10 mouse cellular contexts compared by ENCODE assay signal in genomic region chr7:141220377-141220776, GRCm38 (mm10). TPM values are rescaled to one million over a fixed set of nuclear protein-coding genes. Genes with fewer than 3 reads are reported as not detected.
DNase-seq lines count a peak whose midpoint lies in the region; ATAC-seq lines count a peak whose summit lies in the region.
"Had no signal": no experiment of that assay in that cellular context is flagged by ENCODE, and none has a peak within 500 bp of the region (broad histone marks: within the 10 kb centered on the region; RNA-seq: fewer than 3 reads in every experiment).

No protein-coding gene starts in this region.

- H3K4me2 ChIP-seq in heart, embryonic 13.5 days: peak overlapping the region; percentile 83
- peak overlapping the region; percentile 94; the same call in 1 of the 2 replicates for H3K4me2 ChIP-seq in lung, embryonic 16.5 days (ENCODE audit: low read depth, low read length)
- 0 out of 2 replicates have a peak overlapping the region, but pooled peaks have one; percentile 69 for H3K4me2 ChIP-seq in neural tube, embryonic 13.5 days

- intact Hi-C loops in left cerebral cortex, postnatal 25 days (cut with DNase I): no loop called here

- no peaks in the 10 kb centered on the region for H3K27me3 ChIP-seq in heart, embryonic 13.5 days (replicated peaks)
- H3K27me3 ChIP-seq in lung, embryonic 16.5 days (ENCODE audit: control insufficient read depth, insufficient read depth, low read depth, low read length): no peaks in the 10 kb centered on the region
- no peaks in the 10 kb centered on the region for H3K27me3 ChIP-seq in limb, embryonic 10.5 days (ENCODE audit: low read depth, poor library complexity, severe bottlenecking)
- H3K27me3 ChIP-seq in neural tube, embryonic 13.5 days: no peaks in the 10 kb centered on the region

- peak overlapping the region; percentile 89 for H3K9ac ChIP-seq in heart, embryonic 13.5 days
- peak overlapping the region; percentile 76; the same call in 1 of the 2 replicates for H3K9ac ChIP-seq in lung, embryonic 16.5 days (ENCODE audit: low read length)
- H3K9ac ChIP-seq in neural tube, embryonic 13.5 days: no peak overlapping the region

- peaks cover 20% of the 10 kb centered on the region for H3K36me3 ChIP-seq in heart, embryonic 13.5 days
- H3K36me3 ChIP-seq in lung, embryonic 16.5 days (ENCODE audit: control insufficient read depth, insufficient read depth, low read length): no peaks in the 10 kb centered on the region; the same call in 1 of the 2 replicates
- H3K36me3 ChIP-seq in limb, embryonic 10.5 days: peaks cover 31% of the 10 kb centered on the region
- H3K36me3 ChIP-seq in neural tube, embryonic 13.5 days: peaks cover 9% of the 10 kb centered on the region; the same call in 1 of the 2 replicates

- no peak overlapping the region; the same call in 1 of the 2 replicates for H3K27ac ChIP-seq in heart, embryonic 13.5 days (replicated peaks)
- no peak overlapping the region for H3K27ac ChIP-seq in lung, embryonic 16.5 days (ENCODE audit: low read length)
- H3K27ac ChIP-seq in limb, embryonic 10.5 days: peak overlapping the region; percentile 90
- H3K27ac ChIP-seq in neural tube, embryonic 13.5 days (replicated peaks): 0 out of 2 replicates have a peak overlapping the region, but pooled peaks have one; percentile 87

- DNase-seq in heart, postnatal 4 days: no peak
- no peak for DNase-seq in lung, postnatal 25 days (ENCODE audit: low spot score)
- no peak for DNase-seq in limb, embryonic 10.5 days (ENCODE audit: low spot score)
- no peak for DNase-seq in left cerebral cortex, postnatal 25 days (ENCODE audit: low spot score in 2 of 2)
- DNase-seq in cerebellum, adult 8-10 months: no peak
- DNase-seq: gastrocnemius, postnatal 25 days had no signal

- no peak for ATAC-seq in heart, embryonic 13.5 days (ENCODE audit: extremely low read depth, insufficient number of reproducible peaks, low FRiP score, low TSS enrichment)
- ATAC-seq in lung, embryonic 16.5 days (ENCODE audit: low read depth): no peak
- no peak for ATAC-seq in neural tube, embryonic 13.5 days (ENCODE audit: low read depth)

- H3K4me3 ChIP-seq in heart, embryonic 13.5 days: peak overlapping the region; percentile 68
- H3K4me3 ChIP-seq in lung, embryonic 16.5 days (ENCODE audit: low read length): peak overlapping the region; percentile 61
- H3K4me3 ChIP-seq in limb, embryonic 10.5 days: no peak overlapping the region
- H3K4me3 ChIP-seq in neural tube, embryonic 13.5 days: no peak overlapping the region

- H3K4me1 ChIP-seq in heart, embryonic 13.5 days: peaks cover 53% of the 10 kb centered on the region
- peaks cover 40% of the 10 kb centered on the region for H3K4me1 ChIP-seq in lung, embryonic 16.5 days (replicated peaks; ENCODE audit: control insufficient read depth, insufficient read depth, low read length)
- peaks cover 57% of the 10 kb centered on the region for H3K4me1 ChIP-seq in limb, embryonic 10.5 days
- H3K4me1 ChIP-seq in neural tube, embryonic 13.5 days (replicated peaks): peaks cover 42% of the 10 kb centered on the region

- 72% methylated on average over 1 of the region's 1 CpGs for WGBS in heart, embryonic 13.5 days
- 64% methylated on average over 1 of the region's 1 CpGs for WGBS in lung, embryonic 16.5 days
- WGBS in limb, embryonic 10.5 days: 78% methylated on average over 1 of the region's 1 CpGs
- WGBS in neural tube, embryonic 13.5 days: 83% methylated on average over 1 of the region's 1 CpGs

- H3K9me3 ChIP-seq in heart, embryonic 13.5 days: no peaks in the 10 kb centered on the region
- no peaks in the 10 kb centered on the region for H3K9me3 ChIP-seq in lung, embryonic 16.5 days (ENCODE audit: control insufficient read depth, low read length)
- H3K9me3 ChIP-seq in limb, embryonic 10.5 days (replicated peaks): no peaks in the 10 kb centered on the region
- no peaks in the 10 kb centered on the region for H3K9me3 ChIP-seq in neural tube, embryonic 13.5 days

RNA-seq across cellular contexts. Expression of gene Rassf7, which starts 4.7 kb away (rescaled TPM):
- polyA plus RNA-seq in heart, embryonic 13.5 days (2015; fragmentation: Nextera tagmentation; extraction: Ambion mirVana): 15.1 and 15.3 TPM in 2 replicates
- total RNA-seq in heart, postnatal 4 days (2021): 1 to 10 TPM; 4.1 to 6.1 TPM
- polyA plus RNA-seq in lung, embryonic 16.5 days (2015; fragmentation: Nextera tagmentation; extraction: Ambion mirVana): 69.4 and 86.6 TPM in 2 replicates
- 44.7 and 53.5 TPM in 2 replicates for polyA plus RNA-seq in limb, embryonic 10.5 days (2016; fragmentation: Nextera tagmentation; extraction: Ambion mirVana)
- 29.8 and 31.7 TPM in 2 replicates for polyA plus RNA-seq in neural tube, embryonic 13.5 days (2015; fragmentation: Nextera tagmentation; extraction: Ambion mirVana)
- 1 to 10 TPM in 1 of 2 experiments, under 1 TPM in 1; 0.78 to 1.5 TPM for total RNA-seq in left cerebral cortex, postnatal 25 days (2021)

RNA-seq across cellular contexts. Expression of gene Lmntd2, which starts 6.5 kb away (rescaled TPM):
- 0.56 and 0.72 TPM in 2 replicates for polyA plus RNA-seq in heart, embryonic 13.5 days (2015; fragmentation: Nextera tagmentation; extraction: Ambion mirVana)
- not detected for total RNA-seq in heart, postnatal 4 days (2021)
- polyA plus RNA-seq in lung, embryonic 16.5 days (2015; fragmentation: Nextera tagmentation; extraction: Ambion mirVana): 1.3 and 1.4 TPM in 2 replicates
- 3.5 and 4.5 TPM in 2 replicates for polyA plus RNA-seq in limb, embryonic 10.5 days (2016; fragmentation: Nextera tagmentation; extraction: Ambion mirVana)
- polyA plus RNA-seq in neural tube, embryonic 13.5 days (2015; fragmentation: Nextera tagmentation; extraction: Ambion mirVana): 1.3 and 1.5 TPM in 2 replicates
- total RNA-seq in left cerebral cortex, postnatal 25 days (2021): not detected
- total RNA-seq: gastrocnemius, postnatal 25 days; left cerebral cortex, postnatal 36 days had no signal

RNA-seq across cellular contexts. Expression of gene Phrf1, which starts 8.2 kb away (rescaled TPM):
- 43.5 and 46.2 TPM in 2 replicates for polyA plus RNA-seq in heart, embryonic 13.5 days (2015; fragmentation: Nextera tagmentation; extraction: Ambion mirVana)
- total RNA-seq in heart, postnatal 4 days (2021): 10 to 100 TPM; 44.3 to 52.2 TPM
- polyA plus RNA-seq in lung, embryonic 16.5 days (2015; fragmentation: Nextera tagmentation; extraction: Ambion mirVana): 72.3 and 77.2 TPM in 2 replicates
- polyA plus RNA-seq in limb, embryonic 10.5 days (2016; fragmentation: Nextera tagmentation; extraction: Ambion mirVana): 121 and 131 TPM in 2 replicates
- 71.4 and 74.1 TPM in 2 replicates for polyA plus RNA-seq in neural tube, embryonic 13.5 days (2015; fragmentation: Nextera tagmentation; extraction: Ambion mirVana)
- 10 to 100 TPM; 75.5 to 76.4 TPM for total RNA-seq in left cerebral cortex, postnatal 25 days (2021)

RNA-seq across cellular contexts. Expression of gene Lrrc56, which starts 26.4 kb away (rescaled TPM):
- 3.1 and 3.3 TPM in 2 replicates for polyA plus RNA-seq in heart, embryonic 13.5 days (2015; fragmentation: Nextera tagmentation; extraction: Ambion mirVana)
- 1 to 10 TPM; 4.3 to 4.5 TPM for total RNA-seq in heart, postnatal 4 days (2021)
- polyA plus RNA-seq in lung, embryonic 16.5 days (2015; fragmentation: Nextera tagmentation; extraction: Ambion mirVana): 8.6 and 8.9 TPM in 2 replicates
- polyA plus RNA-seq in limb, embryonic 10.5 days (2016; fragmentation: Nextera tagmentation; extraction: Ambion mirVana): 14.0 and 21.8 TPM in 2 replicates
- 7.6 and 9.0 TPM in 2 replicates for polyA plus RNA-seq in neural tube, embryonic 13.5 days (2015; fragmentation: Nextera tagmentation; extraction: Ambion mirVana)
- 1 to 10 TPM; 3.1 to 4.4 TPM for total RNA-seq in left cerebral cortex, postnatal 25 days (2021)

RNA-seq across cellular contexts. Expression of gene Hras, which starts 26.6 kb away (rescaled TPM):
- polyA plus RNA-seq in heart, embryonic 13.5 days (2015; fragmentation: Nextera tagmentation; extraction: Ambion mirVana): 67.5 and 90.7 TPM in 2 replicates
- 100 to 1,000 TPM; 105 to 119 TPM for total RNA-seq in heart, postnatal 4 days (2021)
- polyA plus RNA-seq in lung, embryonic 16.5 days (2015; fragmentation: Nextera tagmentation; extraction: Ambion mirVana): 48.5 and 48.8 TPM in 2 replicates
- 101 and 104 TPM in 2 replicates for polyA plus RNA-seq in limb, embryonic 10.5 days (2016; fragmentation: Nextera tagmentation; extraction: Ambion mirVana)
- 130 and 139 TPM in 2 replicates for polyA plus RNA-seq in neural tube, embryonic 13.5 days (2015; fragmentation: Nextera tagmentation; extraction: Ambion mirVana)
- total RNA-seq in left cerebral cortex, postnatal 25 days (2021): 100 to 1,000 TPM; 279 to 287 TPM

Comparison
In these comparisons a context has a peak if more than half of its experiments do, and no peak if none do; other contexts are left out.
1. H3K27ac ChIP-seq: peak in limb, embryonic 10.5 days (single experiment) and neural tube, embryonic 13.5 days (single experiment); none in heart, embryonic 13.5 days (single experiment) and lung, embryonic 16.5 days (single experiment).
2. H3K4me3 ChIP-seq: peak in heart, embryonic 13.5 days (single experiment) and lung, embryonic 16.5 days (single experiment); none in limb, embryonic 10.5 days (single experiment) and neural tube, embryonic 13.5 days (single experiment).
3. Peak in every context shown above with its lines, with median percentiles within 50 percentile points of each other: H3K4me2 ChIP-seq.